Mouse (Mus musculus): Measurements from ENCODE around the gene Eml3. TPM values are rescaled to one million over a fixed set of nuclear protein-coding genes. Genes with fewer than 3 reads are reported as not detected.
"Not testable (repeated sequence)": the region's sequence is repeated elsewhere in the genome, so short reads cannot be mapped to it uniquely, and the experiment has no call there.

The Eml3 gene
- polyA plus RNA-seq, 1 experiment: 40.2 TPM

GRCm38 (mm10) chr19:8888511-8889385 is 40.6 kb upstream of the Eml3 start, which contains the start of the genes 1810009A15Rik and Gm49416:
TSS of gene 1810009A15Rik (plus strand) at chr19:8888853.
TSS of gene Gm49416 (plus strand) at chr19:8888926.
- Histone ChIP-seq H3K27ac (ENCODE audit: insufficient read depth, low read length) (peak within 1 kb of the TSS; percentile 42), H3K4me1 (ENCODE audit: control insufficient read depth, insufficient read depth, low read length) (0 out of 2 replicates have a peak, but pooled peaks cover 3% of the 10 kb centered on the region), H3K4me3 (replicated peaks; ENCODE audit: insufficient read depth, low read depth, low read length) (peak within 1 kb of the TSS; percentile 74), H3K27me3 (ENCODE audit: control insufficient read depth, insufficient read depth, low read length) (no peaks in the 10 kb centered on the region)
- WGBS: under 1% methylated on average over 58 of the region's 58 CpGs
- no peak for TF ChIP-seq CTCF (IDR thresholded peaks at IDR 0.05; ENCODE audit: borderline replicate concordance, insufficient read depth, low read depth, low read length)
- TF ChIP-seq POLR2A (IDR thresholded peaks at IDR 0.05; ENCODE audit: borderline replicate concordance, insufficient read depth, low read length): peak; percentile 86; the same call in 1 of the 2 replicates
- peak; percentile 94 to 95 for DNase-seq

DNA sequence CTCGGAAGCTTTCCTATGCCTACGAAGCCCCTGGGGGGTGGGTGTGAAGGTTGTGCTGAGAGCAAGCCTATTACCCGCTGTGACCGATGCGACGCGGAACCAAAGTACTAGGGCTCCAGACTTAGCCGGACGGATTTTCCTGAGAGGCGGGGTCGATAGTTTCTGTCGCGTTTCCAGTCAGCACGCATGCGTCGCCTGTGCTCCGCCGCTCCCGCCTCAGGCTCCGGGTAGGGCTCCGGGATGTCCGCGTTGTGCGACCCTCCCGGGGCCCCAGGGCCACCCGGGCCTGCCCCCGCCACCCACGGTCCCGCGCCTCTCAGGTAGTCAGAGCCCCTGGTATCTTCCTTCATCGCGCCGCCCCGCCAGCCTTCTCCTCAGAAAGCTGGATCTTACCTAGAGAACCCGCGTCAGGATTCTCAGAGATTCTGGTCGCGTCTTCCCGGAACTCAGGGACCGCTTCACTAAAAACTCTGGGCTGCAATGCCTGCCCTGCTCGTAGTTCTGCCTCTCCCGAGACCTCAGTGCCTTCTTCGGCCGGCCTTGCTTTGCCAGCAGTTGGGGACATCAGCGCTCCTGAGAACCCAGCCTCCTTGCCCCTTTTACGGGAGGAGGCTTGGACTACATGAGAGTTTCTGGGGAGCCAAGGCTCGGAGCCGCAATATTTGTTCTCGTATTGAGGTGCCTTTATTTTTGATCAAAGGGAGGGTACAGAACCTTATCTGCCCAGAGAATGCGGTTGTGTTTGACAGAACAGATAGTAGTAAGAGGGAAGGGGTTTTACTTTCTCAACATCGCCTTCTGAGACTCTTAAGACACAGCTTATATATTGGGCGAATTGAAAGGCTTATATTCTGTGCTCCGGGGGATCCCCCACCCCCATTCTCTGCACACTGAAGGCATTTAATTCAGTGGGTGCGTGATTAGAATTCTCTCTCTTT is 36.3 kb upstream of the Eml3 start, which contains the start of gene Ints5:
TSS of gene Ints5 (plus strand) at position 177 of the 938 bp plus-strand sequence.
- Histone ChIP-seq H3K4me1 (ENCODE audit: control insufficient read depth, insufficient read depth, low read length) (peaks cover 4% of the 10 kb centered on the region; the same call in 1 of the 2 replicates), H3K27ac (ENCODE audit: insufficient read depth, low read length) (peak within 1 kb of the TSS; percentile 67), H3K4me3 (replicated peaks; ENCODE audit: insufficient read depth, low read depth, low read length) (peak within 1 kb of the TSS; percentile 97), H3K27me3 (ENCODE audit: control insufficient read depth, insufficient read depth, low read length) (no peaks in the 10 kb centered on the region)
- peak; percentile 85 to 90 for DNase-seq
- WGBS: 2% methylated on average over 54 of the region's 54 CpGs
- TF ChIP-seq POLR2A (IDR thresholded peaks at IDR 0.05; ENCODE audit: borderline replicate concordance, insufficient read depth, low read length): peak; percentile 86
- no peak for TF ChIP-seq CTCF (IDR thresholded peaks at IDR 0.05; ENCODE audit: borderline replicate concordance, insufficient read depth, low read depth, low read length)

DNA sequence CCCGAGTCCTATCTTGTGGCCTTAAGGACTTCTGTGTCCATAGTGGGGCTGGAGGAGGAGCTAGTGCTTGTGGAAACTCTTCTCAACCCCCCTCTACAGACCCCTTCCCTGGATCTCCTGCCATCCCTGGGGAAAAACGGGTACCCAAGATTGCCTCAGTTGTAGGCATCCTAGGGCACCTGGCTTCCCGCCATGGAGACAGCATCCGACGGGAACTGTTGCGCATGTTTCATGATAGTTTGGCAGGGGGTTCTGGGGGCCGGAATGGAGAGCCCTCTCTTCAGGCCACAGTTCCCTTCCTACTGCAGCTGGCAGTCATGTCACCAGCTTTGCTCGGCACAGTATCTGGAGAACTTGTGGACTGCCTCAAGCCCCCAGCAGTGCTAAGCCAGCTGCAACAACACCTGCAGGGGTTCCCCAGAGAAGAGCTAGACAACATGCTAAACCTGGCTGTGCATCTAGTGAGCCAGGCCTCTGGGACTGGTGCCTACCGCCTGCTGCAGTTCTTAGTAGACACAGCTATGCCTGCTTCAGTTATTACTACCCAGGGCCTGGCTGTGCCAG is 33.9 kb upstream of the Eml3 start:
- H3K27me3 ChIP-seq (ENCODE audit: control insufficient read depth, insufficient read depth, low read length): no peaks in the 10 kb centered on the region
- no peak for DNase-seq
- 60% methylated on average over 9 of the region's 9 CpGs for WGBS

DNA sequence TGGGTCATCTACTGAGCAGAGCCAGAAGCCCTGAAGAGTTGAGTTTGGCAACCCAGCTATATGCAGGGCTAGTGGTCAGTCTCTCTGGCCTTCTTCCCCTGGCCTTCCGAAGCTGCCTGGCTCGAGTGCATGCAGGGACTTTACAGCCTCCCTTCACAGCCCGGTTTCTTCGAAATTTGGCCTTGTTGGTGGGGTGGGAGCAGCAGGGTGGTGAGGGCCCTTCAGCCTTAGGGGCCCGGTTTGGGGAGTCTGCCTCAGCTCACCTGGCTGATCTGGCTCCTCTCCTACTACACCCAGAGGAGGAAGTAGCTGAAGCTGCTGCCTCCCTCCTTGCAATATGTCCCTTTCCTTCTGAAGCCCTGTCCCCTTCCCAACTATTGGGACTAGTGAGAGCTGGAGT is 33.1 kb upstream of the Eml3 start:
- not testable (repeated sequence) for H3K4me1 ChIP-seq (ENCODE audit: control insufficient read depth, insufficient read depth, low read length); H3K27ac ChIP-seq (ENCODE audit: insufficient read depth, low read length); H3K27me3 ChIP-seq (ENCODE audit: control insufficient read depth, insufficient read depth, low read length); DNase-seq; H3K4me3 ChIP-seq (replicated peaks; ENCODE audit: insufficient read depth, low read depth, low read length)
- 74% methylated on average over 5 of the region's 5 CpGs for WGBS

More for the DNA sequence above, 33.9 kb upstream of the Eml3 start:
- no peak overlapping the region for H3K4me3 ChIP-seq (replicated peaks; ENCODE audit: insufficient read depth, low read depth, low read length)
- peaks cover 4% of the 10 kb centered on the region; the same call in 1 of the 2 replicates for H3K4me1 ChIP-seq (ENCODE audit: control insufficient read depth, insufficient read depth, low read length)
- no peak for TF ChIP-seq CTCF (IDR thresholded peaks at IDR 0.05; ENCODE audit: borderline replicate concordance, insufficient read depth, low read depth, low read length)
- no peak for TF ChIP-seq POLR2A (IDR thresholded peaks at IDR 0.05; ENCODE audit: borderline replicate concordance, insufficient read depth, low read length)
- H3K27ac ChIP-seq (ENCODE audit: insufficient read depth, low read length): no peak overlapping the region

GRCm38 (mm10) chr19:8897211-8897864 is 32.0 kb upstream of the Eml3 start:
- peak; percentile 45 to 55 for DNase-seq
- not testable (repeated sequence) for H3K27me3 ChIP-seq (ENCODE audit: control insufficient read depth, insufficient read depth, low read length); H3K27ac ChIP-seq (ENCODE audit: insufficient read depth, low read length); H3K4me1 ChIP-seq (ENCODE audit: control insufficient read depth, insufficient read depth, low read length)
- peak overlapping the region; percentile 97 for H3K4me3 ChIP-seq (replicated peaks; ENCODE audit: insufficient read depth, low read depth, low read length)
- WGBS: 8% methylated on average over 21 of the region's 21 CpGs

- peak within 1 kb of the TSS; percentile 97 for H3K4me3 ChIP-seq (replicated peaks; ENCODE audit: insufficient read depth, low read depth, low read length)
- peaks cover 4% of the 10 kb centered on the region; the same call in 1 of the 2 replicates for H3K4me1 ChIP-seq (ENCODE audit: control insufficient read depth, insufficient read depth, low read length)
- TF ChIP-seq CTCF (IDR thresholded peaks at IDR 0.05; ENCODE audit: borderline replicate concordance, insufficient read depth, low read depth, low read length) (peak; percentile 13; the same call in 1 of the 2 replicates), POLR2A (IDR thresholded peaks at IDR 0.05; ENCODE audit: borderline replicate concordance, insufficient read depth, low read length) (peak; percentile 79)
- peak within 1 kb of the TSS; percentile 93 for H3K27ac ChIP-seq (ENCODE audit: insufficient read depth, low read length)
- peak; percentile 94 to 97 for DNase-seq
- H3K27me3 ChIP-seq (ENCODE audit: control insufficient read depth, insufficient read depth, low read length): no peaks in the 10 kb centered on the region
- WGBS: under 1% methylated on average over 53 of the region's 53 CpGs
These were observed 31.4 kb upstream of the Eml3 start, which contains the start of gene Ganab for GRCm38 (mm10) chr19:8897865-8898495. TSS of gene Ganab (plus strand) at chr19:8898071.

All from cerebellum, adult 2 months (tissue).